24 mouse cellular contexts compared by ENCODE assay signal in genomic region chr5:113329463-113329862, GRCm38 (mm10). TPM values are rescaled to one million over a fixed set of nuclear protein-coding genes. Genes with fewer than 3 reads are reported as not detected.
"Had no signal": no experiment of that assay in that cellular context is flagged by ENCODE, and none has a peak within 500 bp of the region (broad histone marks: within the 10 kb centered on the region; RNA-seq: fewer than 3 reads in every experiment).

No protein-coding gene starts in this region.

- H3K9me3 ChIP-seq: liver, embryonic 15.5 days; lung, embryonic 15.5 days; midbrain, embryonic 15.5 days; stomach, embryonic 15.5 days had no signal

- DNase-seq: liver, embryonic 13.5 days; liver, postnatal 0 days; lung, adult 2 months; lung, postnatal 14 days; lung, postnatal 36 days; right cerebral cortex, postnatal 14 days; thymus, adult 2 months; thymus, postnatal 25 days had no signal

- H3K36me3 ChIP-seq: liver, embryonic 13.5 days; liver, embryonic 15.5 days; lung, embryonic 15.5 days; midbrain, embryonic 13.5 days; midbrain, embryonic 15.5 days; neural tube, embryonic 12.5 days; stomach, embryonic 15.5 days had no signal

- H3K4me1 ChIP-seq: liver, embryonic 13.5 days; liver, embryonic 15.5 days; lung, embryonic 15.5 days; midbrain, embryonic 15.5 days had no signal

- H3K4me3 ChIP-seq: liver, embryonic 13.5 days; liver, embryonic 15.5 days; lung, embryonic 15.5 days; midbrain, embryonic 13.5 days; midbrain, embryonic 15.5 days; neural tube, embryonic 12.5 days; stomach, embryonic 15.5 days had no signal

- H3K9ac ChIP-seq: liver, embryonic 13.5 days; liver, embryonic 15.5 days; liver, postnatal 0 days; lung, embryonic 15.5 days; midbrain, embryonic 13.5 days; midbrain, embryonic 15.5 days; neural tube, embryonic 12.5 days; stomach, embryonic 15.5 days had no signal

- H3K27ac ChIP-seq: liver, embryonic 13.5 days; liver, embryonic 15.5 days; lung, embryonic 15.5 days; macrophage; midbrain, embryonic 13.5 days; midbrain, embryonic 15.5 days; neural tube, embryonic 12.5 days; stomach, embryonic 15.5 days; stomach, postnatal 0 days had no signal

RNA-seq across cellular contexts. Expression of gene Sgsm1, which starts 18.9 kb away (rescaled TPM):
- total RNA-seq: monocyte, adult 5-6 weeks; neutrophil, adult 5-6 weeks had no signal
- polyA plus RNA-seq: macrophage had no signal

RNA-seq across cellular contexts. Expression of gene Aym1, which starts 27.6 kb away (rescaled TPM):
- total RNA-seq: megakaryocyte progenitor cell, adult 5-6 weeks; midbrain, postnatal 0 days; monocyte, adult 5-6 weeks; neutrophil, adult 5-6 weeks had no signal
- polyA plus RNA-seq: liver, embryonic 13.5 days; liver, embryonic 15.5 days; liver, postnatal 0 days; lung, adult 2 months; lung, embryonic 15.5 days; lung, postnatal 0 days; macrophage; midbrain, embryonic 11.5 days; midbrain, embryonic 13.5 days; midbrain, embryonic 15.5 days; midbrain, postnatal 0 days; neural tube, embryonic 12.5 days; neural tube, embryonic 14.5 days; spleen, adult 2 months; stomach, embryonic 15.5 days; stomach, postnatal 0 days; thymus, adult 2 months had no signal
